Mouse (Mus musculus) brown adipose tissue, adult 24 weeks (tissue): ENCODE data around the gene Klc4. TPM values are rescaled to one million over a fixed set of nuclear protein-coding genes. Genes with fewer than 3 reads are reported as not detected.

Experiments
- H3K27ac ChIP-seq: fragments of 200-500 bp; replicated peaks from 2 replicates; pipeline ENCODE4 v1.5.1; 2012; ENCODE audit warnings: low read depth, mild to moderate bottlenecking, low read length
- H3K4me1 ChIP-seq: fragments of 200-500 bp; 2 replicates; pipeline ENCODE4 v1.6.1; 2012; ENCODE audit warnings: low read length, mixed read lengths; ENCODE audit not compliant: control insufficient read depth, insufficient read depth, insufficient read length
- H3K4me3 ChIP-seq: fragments of 200-500 bp; 2 replicates; pipeline ENCODE4 v1.5.1; 2012; ENCODE audit warnings: low read depth, mild to moderate bottlenecking, low read length, moderate library complexity; ENCODE audit not compliant: insufficient read depth
- polyA plus RNA-seq: library from polyadenylated mRNA; stranded (reverse); fragments of >200 nt; gene quantifications from 2 replicates; pipeline ENCODE4 v1.2.4, GENCODE M21; 2012; ENCODE audit not compliant: missing spikeins, insufficient read depth, insufficient read length

Klc4 gene
- polyA plus RNA-seq, 1 experiment = 15.7 TPM

- Histone ChIP-seq H3K27ac (peak within 1 kb of the TSS; percentile 50), H3K4me1 (no peaks in the 10 kb centered on the region), H3K4me3 (peak within 1 kb of the TSS; percentile 84)
Measured at GRCm38 (mm10) chr17:46673850-46674529, 28.2 kb upstream of the Klc4 start, which contains the start of gene Rrp36. Gene Rrp36 (minus strand): TSS chr17:46674352.

GRCm38 (mm10) chr17:46669911-46670310 is 24.1 kb upstream of the Klc4 start:
- Histone ChIP-seq H3K4me1 (no peaks in the 10 kb centered on the region; the same call in 1 of the 2 replicates), H3K4me3 (no peak overlapping the region), H3K27ac (no peak overlapping the region)

- peak overlapping the region; percentile 27; the same call in 1 of the 2 replicates for H3K27ac ChIP-seq
- H3K4me1 ChIP-seq = no peaks in the 10 kb centered on the region; the same call in 1 of the 2 replicates
- H3K4me3 ChIP-seq = no peak overlapping the region
Measured at GRCm38 (mm10) chr17:46667712-46668111, 21.9 kb upstream of the Klc4 start.

- Histone ChIP-seq H3K27ac (no peak overlapping the region), H3K4me3 (no peak overlapping the region), H3K4me1 (no peaks in the 10 kb centered on the region; the same call in 1 of the 2 replicates)
Measured at GRCm38 (mm10) chr17:46662730-46663129, 16.9 kb upstream of the Klc4 start.

GRCm38 (mm10) chr17:46661981-46662380 is 16.2 kb upstream of the Klc4 start:
- Histone ChIP-seq H3K4me3 (no peak overlapping the region), H3K27ac (no peak overlapping the region), H3K4me1 (no peaks in the 10 kb centered on the region)

GRCm38 (mm10) chr17:46661351-46661750 is 15.5 kb upstream of the Klc4 start:
- Histone ChIP-seq H3K4me1 (no peaks in the 10 kb centered on the region), H3K4me3 (no peak overlapping the region), H3K27ac (no peak overlapping the region)

- H3K4me1 ChIP-seq = peaks cover 12% of the 10 kb centered on the region
- no peak overlapping the region for H3K4me3 ChIP-seq
Measured at GRCm38 (mm10) chr17:46656054-46656453, 10.2 kb upstream of the Klc4 start.

GRCm38 (mm10) chr17:46651755-46652547 is 6.1 kb upstream of the Klc4 start:
- H3K4me3 ChIP-seq = peak overlapping the region; percentile 79
- 0 out of 2 replicates have a peak overlapping the region, but pooled peaks have one; percentile 73 for H3K27ac ChIP-seq
- peaks cover 15% of the 10 kb centered on the region for H3K4me1 ChIP-seq

More at GRCm38 (mm10) chr17:46656054-46656453, 10.2 kb upstream of the Klc4 start:
- 0 out of 2 replicates have a peak overlapping the region, but pooled peaks have one; percentile 17 for H3K27ac ChIP-seq

GRCm38 (mm10) chr17:46651292-46651691 is 5.5 kb upstream of the Klc4 start:
- peak overlapping the region; percentile 79 for H3K4me3 ChIP-seq
- peaks cover 15% of the 10 kb centered on the region for H3K4me1 ChIP-seq
- H3K27ac ChIP-seq = peak overlapping the region; percentile 73

GRCm38 (mm10) chr17:46650232-46651031 is 4.6 kb upstream of the Klc4 start, which contains the start of gene Cul7:
Gene Cul7 (plus strand): TSS chr17:46650337.
- Histone ChIP-seq H3K27ac (peak within 1 kb of the TSS; percentile 88), H3K4me1 (peaks cover 12% of the 10 kb centered on the region), H3K4me3 (peak within 1 kb of the TSS; percentile 79)

GRCm38 (mm10) chr17:46649811-46650210 is 4.0 kb upstream of the Klc4 start:
- Histone ChIP-seq H3K4me3 (peak overlapping the region; percentile 79), H3K27ac (peak overlapping the region; percentile 88), H3K4me1 (peaks cover 12% of the 10 kb centered on the region)

- Histone ChIP-seq H3K4me1 (peaks cover 14% of the 10 kb centered on the region), H3K4me3 (no peak overlapping the region), H3K27ac (no peak overlapping the region)
Measured at GRCm38 (mm10) chr17:46648436-46648835, 2.6 kb upstream of the Klc4 start.

GRCm38 (mm10) chr17:46647279-46647678 is 1.5 kb upstream of the Klc4 start:
- Histone ChIP-seq H3K27ac (no peak overlapping the region), H3K4me1 (peaks cover 14% of the 10 kb centered on the region), H3K4me3 (no peak overlapping the region)

GRCm38 (mm10) chr17:46646322-46646662 is 470 bp upstream of the Klc4 start:
- H3K4me3 ChIP-seq = peak overlapping the region; percentile 90
- H3K4me1 ChIP-seq = peaks cover 7% of the 10 kb centered on the region
- H3K27ac ChIP-seq = peak overlapping the region; percentile 84
